In the genomic region with DNA sequence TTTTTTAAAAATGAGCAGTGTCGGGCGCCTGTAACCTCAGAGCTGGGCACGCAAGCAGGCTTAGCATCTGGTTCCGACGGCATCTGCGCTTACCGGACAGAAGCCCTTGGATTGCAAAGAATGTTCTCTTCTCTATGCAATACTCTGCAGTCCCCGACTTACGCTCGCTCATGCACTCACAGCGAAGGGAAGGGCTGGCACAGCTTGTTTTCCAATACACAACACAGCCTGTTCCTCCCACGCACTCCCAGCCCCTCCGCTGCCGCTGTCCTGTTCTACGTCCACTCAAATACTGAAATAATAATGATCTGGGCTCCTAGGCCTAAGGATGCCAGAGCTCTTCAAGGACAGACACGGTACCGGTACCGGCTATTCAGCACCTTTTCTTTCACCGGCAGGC, we compare ENCODE assay signal across 12 mouse cellular contexts. TPM values are rescaled to one million over a fixed set of nuclear protein-coding genes. Genes with fewer than 3 reads are reported as not detected.
A peak's percentile ranks its signal among the peaks of the same experiment; 100 is the strongest.
DNase-seq lines count a peak whose midpoint lies in the region; ATAC-seq and TF ChIP-seq lines count a peak whose summit lies in the region.
"Had no signal": no experiment of that assay in that cellular context is flagged by ENCODE, and none has a peak within 500 bp of the region (broad histone marks: within the 10 kb centered on the region; RNA-seq: fewer than 3 reads in every experiment).

No protein-coding gene starts in this region.

- no peak for TF ChIP-seq CTCF in E14TG2a.4 (conservative IDR thresholded peaks at IDR 0.05; ENCODE audit: low read length)
- TF ChIP-seq CTCF in layer of hippocampus, adult 2 months (conservative IDR thresholded peaks at IDR 0.05) = no peak

- H3K27ac ChIP-seq in heart, embryonic 16.5 days (ENCODE audit: low read length) = no peak overlapping the region
- H3K27ac ChIP-seq in layer of hippocampus, adult 2 months = peak overlapping the region; percentile 79
- H3K27ac ChIP-seq in embryonic facial prominence, embryonic 10.5 days (replicated peaks) = no peak overlapping the region
- H3K27ac ChIP-seq: stomach, embryonic 15.5 days had no signal

- no peak for DNase-seq in heart, postnatal 10 days
- peak; percentile 66 for DNase-seq in layer of hippocampus, adult 11-12 months (ENCODE audit: low spot score)
- DNase-seq in layer of hippocampus, adult 9-10 months (ENCODE audit: low spot score) = no peak
- peak; percentile 58 for DNase-seq in layer of hippocampus, adult 2 months (ENCODE audit: low spot score in 2 of 2)
- no peak for DNase-seq in embryonic facial prominence, embryonic 10.5 days (ENCODE audit: low spot score)
- no peak for DNase-seq in cerebellum, adult 11 months
- DNase-seq: right cerebral cortex, postnatal 4 days had no signal

- no peaks in the 10 kb centered on the region for H3K27me3 ChIP-seq in heart, embryonic 16.5 days (ENCODE audit: control insufficient read depth, insufficient read depth, low read length)
- no peaks in the 10 kb centered on the region for H3K27me3 ChIP-seq in E14TG2a.4 (ENCODE audit: insufficient read depth, low read length)
- no peaks in the 10 kb centered on the region for H3K27me3 ChIP-seq in embryonic facial prominence, embryonic 10.5 days (replicated peaks; ENCODE audit: low read depth, poor library complexity, severe bottlenecking)
- H3K27me3 ChIP-seq: stomach, embryonic 15.5 days had no signal

- no peak overlapping the region for H3K4me2 ChIP-seq in heart, embryonic 16.5 days (ENCODE audit: low read depth, low read length)
- H3K4me2 ChIP-seq: stomach, embryonic 15.5 days had no signal

- H3K36me3 ChIP-seq in heart, embryonic 16.5 days (ENCODE audit: control insufficient read depth, insufficient read depth) = no peaks in the 10 kb centered on the region
- peaks cover 54% of the 10 kb centered on the region; the same call in 1 of the 2 replicates for H3K36me3 ChIP-seq in E14TG2a.4 (ENCODE audit: insufficient read depth, low read length)
- no peaks in the 10 kb centered on the region for H3K36me3 ChIP-seq in embryonic facial prominence, embryonic 10.5 days (replicated peaks)
- H3K36me3 ChIP-seq: stomach, embryonic 15.5 days had no signal

- peaks cover 39% of the 10 kb centered on the region for H3K4me1 ChIP-seq in heart, embryonic 16.5 days (ENCODE audit: control insufficient read depth, insufficient read depth, low read length)
- H3K4me1 ChIP-seq in E14TG2a.4 (replicated peaks; ENCODE audit: low read depth, low read length) = peaks cover 98% of the 10 kb centered on the region
- peaks cover 26% of the 10 kb centered on the region for H3K4me1 ChIP-seq in embryonic facial prominence, embryonic 10.5 days

- H3K9ac ChIP-seq in heart, embryonic 16.5 days (ENCODE audit: low read length) = peak overlapping the region; percentile 15
- H3K9ac ChIP-seq: stomach, embryonic 15.5 days had no signal

- no peak for ATAC-seq in heart, embryonic 16.5 days (replicated peaks; ENCODE audit: extremely low read depth, insufficient read depth, low FRiP score)
- ATAC-seq: inflammation-experienced regulatory T-cells, adult 6 months; midbrain, embryonic 16.5 days had no signal

- 70% methylated on average over 19 of the region's 19 CpGs for WGBS in heart, embryonic 16.5 days
- WGBS in embryonic facial prominence, embryonic 10.5 days = 90% methylated on average over 19 of the region's 19 CpGs

- H3K4me3 ChIP-seq in heart, embryonic 16.5 days (ENCODE audit: low read length) = no peak overlapping the region
- H3K4me3 ChIP-seq in E14TG2a.4 (replicated peaks; ENCODE audit: low read length) = peak overlapping the region; percentile 53
- no peak overlapping the region for H3K4me3 ChIP-seq in layer of hippocampus, adult 2 months
- no peak overlapping the region for H3K4me3 ChIP-seq in embryonic facial prominence, embryonic 10.5 days
- H3K4me3 ChIP-seq: stomach, embryonic 15.5 days had no signal

- no peaks in the 10 kb centered on the region for H3K9me3 ChIP-seq in heart, embryonic 16.5 days (replicated peaks; ENCODE audit: control insufficient read depth, low read length)
- no peaks in the 10 kb centered on the region for H3K9me3 ChIP-seq in E14TG2a.4 (ENCODE audit: low read length)
- H3K9me3 ChIP-seq in embryonic facial prominence, embryonic 10.5 days = no peaks in the 10 kb centered on the region
- H3K9me3 ChIP-seq: stomach, embryonic 15.5 days had no signal

- intact Hi-C loops in heart, postnatal 10 days (cut with DNase I) = no loop called here

RNA-seq across cellular contexts. Expression of gene Uck2, which starts 35.9 kb away (rescaled TPM):
- polyA plus RNA-seq in heart, embryonic 16.5 days (2015; fragmentation: Nextera tagmentation; extraction: Ambion mirVana) = 51.4 and 68.8 TPM in 2 replicates
- 10 to 100 TPM; 55.1 to 56.9 TPM for total RNA-seq in heart, postnatal 10 days (2021)
- total RNA-seq in layer of hippocampus, adult 2 months (2021) = 10 to 100 TPM; 36.5 to 36.7 TPM
- 120 and 128 TPM in 2 replicates for polyA plus RNA-seq in embryonic facial prominence, embryonic 10.5 days (2016; fragmentation: Nextera tagmentation; extraction: Ambion mirVana)

RNA-seq across cellular contexts. Expression of gene Tmco1, which starts 58.9 kb away (rescaled TPM):
- 85.3 and 99.1 TPM in 2 replicates for polyA plus RNA-seq in heart, embryonic 16.5 days (2015; fragmentation: Nextera tagmentation; extraction: Ambion mirVana)
- total RNA-seq in heart, postnatal 10 days (2021) = 10 to 100 TPM; 84.6 to 94.3 TPM
- total RNA-seq in layer of hippocampus, adult 2 months (2021) = 10 to 100 TPM; 49.6 to 50.4 TPM
- polyA plus RNA-seq in embryonic facial prominence, embryonic 10.5 days (2016; fragmentation: Nextera tagmentation; extraction: Ambion mirVana) = 65.4 and 65.7 TPM in 2 replicates

Comparison
In these comparisons a context has a peak if more than half of its experiments do, and no peak if none do; other contexts are left out.
1. DNase-seq: peak in layer of hippocampus, adult 11-12 months (single experiment) and layer of hippocampus, adult 2 months (2 of 2); none in heart, postnatal 10 days (0 of 2), layer of hippocampus, adult 9-10 months (single experiment), embryonic facial prominence, embryonic 10.5 days (single experiment) and cerebellum, adult 11 months (single experiment).